Mouse (Mus musculus): ENCODE results near the gene Zfp773.

Gene Zfp773

DNA sequence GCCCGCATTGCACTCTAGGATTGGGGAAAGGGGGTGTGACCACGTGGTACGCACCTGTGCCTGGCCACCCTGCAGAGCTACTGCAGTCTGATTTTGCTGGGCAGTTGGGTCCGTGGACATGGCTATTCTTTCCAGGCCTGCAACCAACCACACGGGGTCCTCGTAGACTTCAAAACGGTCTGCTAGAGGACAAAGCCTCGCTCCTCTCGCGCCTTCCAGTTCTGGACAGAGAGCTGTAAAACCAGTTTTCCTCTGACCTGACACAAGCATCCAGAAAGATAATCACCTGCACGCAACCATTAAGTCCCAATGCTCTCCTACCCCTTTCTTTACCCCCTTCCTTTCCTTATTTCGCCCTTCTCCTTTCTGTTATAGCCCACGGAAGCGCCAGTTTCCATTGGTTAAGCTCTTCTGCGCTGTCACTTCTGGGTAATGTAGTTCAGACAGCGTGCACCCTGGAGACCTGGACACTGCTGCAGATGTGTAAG is at the start of gene Zfp773:
Zfp773 (minus strand) TSS at position 377 of the 488 bp plus-strand sequence.
- in situ Hi-C loops (cut with MseI, MboI), result loop anchor here in 1 of 2 experiments (5.0 to 10.0 kb wide), 2 partner anchors 51 to 148 kb away; no protein-coding TSS in a partner anchor

DNA sequence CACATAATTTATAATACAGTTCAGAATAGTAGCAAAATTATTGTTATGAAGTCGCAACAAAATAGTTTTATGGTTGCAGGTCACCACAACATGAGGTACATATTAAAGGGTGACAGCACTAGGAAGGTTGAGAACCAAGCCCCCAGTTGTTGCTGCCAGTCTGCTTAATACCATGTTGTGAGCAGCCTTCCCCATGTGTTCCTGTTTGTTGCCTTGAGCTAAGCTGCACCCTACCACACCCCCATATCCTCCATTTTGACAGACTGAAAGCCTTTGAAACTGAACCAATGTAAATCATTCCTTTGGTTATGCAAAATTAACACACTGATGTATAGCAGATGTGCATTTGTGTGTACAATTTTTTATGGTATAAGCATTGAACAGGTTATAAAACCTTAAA is 49.3 kb upstream of the Zfp773 start:
- in situ Hi-C loops (cut with MseI, MboI), result loop anchor here in 1 of 2 experiments (5.0 kb wide), 1 partner anchor 49 kb away; the partner anchor contains the start of gene Zfp773

DNA sequence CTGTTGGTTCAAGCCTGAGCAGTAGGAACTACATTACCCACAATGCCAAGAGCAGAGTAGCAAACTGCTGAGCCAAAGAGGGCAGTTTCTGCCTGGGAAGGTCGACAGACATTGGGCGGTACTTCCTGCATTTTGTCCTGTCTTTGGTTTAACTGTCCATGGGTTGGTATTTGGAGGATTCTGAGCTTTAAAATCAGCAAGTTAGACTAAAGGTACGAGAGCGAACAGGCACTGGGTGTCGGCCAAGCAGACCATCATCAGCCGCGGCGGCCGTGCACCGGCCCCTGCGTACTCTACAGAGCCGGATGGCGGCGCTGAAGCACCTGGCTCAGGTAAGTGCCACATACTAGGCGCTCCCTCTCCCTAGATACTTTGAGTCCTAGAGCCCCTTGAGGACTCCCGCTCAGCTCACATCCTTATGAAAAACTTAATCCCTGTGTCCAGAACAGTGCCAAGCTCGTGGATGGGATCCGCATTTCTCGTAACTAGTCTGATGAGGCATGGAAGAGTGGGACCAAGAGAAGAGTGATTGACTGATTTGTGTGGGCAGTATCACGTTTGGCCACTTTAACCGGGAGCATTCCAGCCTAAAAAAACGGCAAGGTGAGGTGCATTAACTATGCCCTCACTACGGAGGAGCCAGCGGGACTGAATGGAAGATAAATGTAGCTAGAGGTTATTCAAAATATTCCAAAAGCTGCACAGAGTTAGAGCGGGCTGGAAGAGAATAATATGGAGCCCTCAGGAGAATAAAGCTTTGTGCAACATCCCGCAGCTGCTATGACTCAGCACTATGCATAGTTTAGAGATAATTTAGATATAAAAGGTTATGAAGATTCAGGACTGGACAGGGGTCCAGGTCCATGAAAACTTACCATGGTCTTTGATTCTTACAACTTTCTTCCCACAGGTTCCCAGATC is 34.9 kb upstream of the Zfp773 start, which contains the start of gene Zfp418:
Zfp418 (plus strand) TSS at position 104 of the 921 bp plus-strand sequence.
- in situ Hi-C loops (cut with MseI, MboI), result loop anchor here in 1 of 2 experiments (10.0 kb wide), 1 partner anchor 47 kb away; the partner anchor contains the start of gene Zfp954

DNA sequence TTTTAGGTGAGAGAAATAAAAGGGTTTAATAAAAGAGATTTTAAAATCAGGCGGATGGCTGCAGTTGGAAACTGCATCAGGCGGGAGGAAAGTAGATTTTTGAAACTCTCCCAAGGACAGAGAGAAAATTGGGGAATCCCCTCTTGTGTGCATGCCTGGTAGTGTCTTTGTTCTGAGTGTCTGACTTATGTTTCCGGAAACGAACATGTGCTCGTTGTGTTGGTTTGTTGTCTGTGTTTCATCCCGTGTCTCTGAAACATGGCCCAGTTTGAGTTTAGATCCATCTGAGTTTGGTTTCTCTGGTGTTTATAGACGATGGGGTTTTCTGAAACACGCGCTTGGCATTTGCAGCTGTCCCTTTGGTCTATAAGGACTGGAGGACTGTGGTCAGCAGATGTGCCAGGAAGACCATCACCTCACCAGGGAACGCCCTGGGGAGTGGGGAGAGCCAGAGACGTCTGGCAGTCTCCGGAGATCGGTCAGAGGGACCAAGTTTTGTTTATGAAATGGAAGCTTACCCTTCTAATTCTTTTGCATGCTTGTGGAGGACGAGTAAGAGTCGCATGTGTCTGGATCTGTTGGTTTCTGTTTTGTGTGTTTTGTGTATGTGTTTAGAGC is 9.5 kb upstream of the Zfp773 start:
- in situ Hi-C loops (cut with MseI, MboI), result no loop called here

DNA sequence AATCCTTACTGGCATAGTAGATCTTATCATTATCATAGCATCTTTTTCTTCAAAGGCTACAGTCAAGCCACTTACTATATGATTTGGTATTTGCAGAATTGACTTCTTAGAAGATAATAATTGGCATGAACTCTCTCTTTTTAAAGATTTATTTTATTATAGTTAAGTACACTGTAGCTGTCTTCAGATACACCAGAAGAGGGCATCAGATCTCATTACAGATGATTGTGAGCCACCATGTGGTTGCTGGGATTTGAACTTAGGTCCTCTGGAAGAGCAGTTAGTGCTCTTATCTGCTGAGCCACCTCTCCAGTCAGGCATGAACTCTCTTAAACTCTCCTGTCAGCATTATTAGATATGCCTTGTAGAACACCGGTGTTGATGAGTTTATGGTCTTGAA is 7.7 kb upstream of the Zfp773 start:
- in situ Hi-C loops (cut with MseI, MboI), result no loop called here

DNA sequence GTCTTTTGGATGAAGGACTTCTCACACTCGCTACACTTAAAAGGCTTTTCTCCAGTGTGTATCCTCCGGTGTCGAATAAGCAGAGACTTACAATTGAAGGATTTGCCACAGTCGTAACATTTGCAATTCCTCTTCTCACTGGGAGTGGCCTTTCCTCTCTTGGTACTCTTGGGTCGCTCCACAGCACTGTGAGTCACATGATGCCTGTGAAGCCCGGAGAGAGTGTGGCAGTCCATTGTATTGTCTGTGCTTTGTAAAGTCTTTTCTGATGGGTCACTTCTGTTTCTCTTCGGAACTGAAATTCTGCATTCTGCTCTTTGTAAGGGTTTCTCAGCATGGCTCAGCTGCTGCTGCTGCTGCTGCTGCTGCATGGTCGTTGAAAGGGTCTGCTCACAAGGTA is 3.8 kb downstream of the Zfp773 start:
- in situ Hi-C loops (cut with MseI, MboI), result loop anchor here (5.0 to 10.0 kb wide), 2 partner anchors 152 to 160 kb away; no protein-coding TSS in a partner anchor

DNA sequence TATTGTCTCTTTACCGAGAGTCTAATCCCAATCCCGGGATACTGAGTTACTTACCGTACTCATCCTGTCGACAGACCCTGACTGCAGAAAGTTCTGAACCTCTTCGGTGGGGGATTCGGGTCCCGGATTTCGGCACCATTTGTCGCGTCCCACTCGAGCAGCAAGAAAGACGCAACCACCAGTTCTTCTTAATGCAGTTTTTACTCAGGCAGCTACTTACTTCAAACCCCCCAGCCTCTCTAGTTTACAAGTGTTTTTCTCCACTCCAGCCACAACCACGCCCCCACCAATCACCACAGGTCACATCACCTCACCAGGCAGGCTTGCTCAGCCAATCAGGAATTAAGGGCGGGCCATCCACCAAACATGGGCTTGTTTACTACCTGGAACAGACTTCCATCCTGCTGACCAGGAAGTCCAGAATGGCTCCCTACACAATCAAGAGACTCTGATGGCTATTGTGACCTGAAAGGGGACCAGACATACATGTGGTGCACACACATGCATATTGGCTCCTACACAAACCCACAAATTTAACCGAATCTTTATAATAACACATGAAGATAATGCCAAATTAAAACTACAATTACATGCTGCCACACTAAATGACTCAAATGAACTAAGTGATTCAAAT is 5.9 kb downstream of the Zfp773 start:
- in situ Hi-C loops (cut with MseI, MboI), result loop anchor here (5.0 to 10.0 kb wide), 2 partner anchors 154 to 162 kb away; no protein-coding TSS in a partner anchor

DNA sequence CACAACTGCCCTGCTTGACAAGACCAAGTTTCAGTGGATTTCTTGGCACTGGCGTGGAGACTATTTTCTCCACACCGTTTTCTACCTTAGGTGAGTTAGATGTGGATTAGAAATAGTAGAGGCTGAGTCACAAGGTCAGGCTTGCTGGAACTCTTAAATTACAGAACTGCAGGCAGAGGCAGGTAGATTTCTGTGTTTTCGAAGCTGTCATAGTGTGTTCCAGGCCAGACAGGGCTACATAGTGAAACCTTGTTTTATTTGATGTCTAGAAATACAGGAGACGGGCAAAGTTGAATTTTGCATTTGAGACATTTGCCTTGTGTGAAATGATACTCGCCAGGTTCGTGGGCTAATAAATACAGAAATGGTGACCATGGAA is 15.0 kb downstream of the Zfp773 start:
- in situ Hi-C loops (cut with MseI, MboI), result loop anchor here in 1 of 2 experiments (10.0 kb wide), 1 partner anchor 53 kb away; the partner anchor contains the start of gene Zfp418

DNA sequence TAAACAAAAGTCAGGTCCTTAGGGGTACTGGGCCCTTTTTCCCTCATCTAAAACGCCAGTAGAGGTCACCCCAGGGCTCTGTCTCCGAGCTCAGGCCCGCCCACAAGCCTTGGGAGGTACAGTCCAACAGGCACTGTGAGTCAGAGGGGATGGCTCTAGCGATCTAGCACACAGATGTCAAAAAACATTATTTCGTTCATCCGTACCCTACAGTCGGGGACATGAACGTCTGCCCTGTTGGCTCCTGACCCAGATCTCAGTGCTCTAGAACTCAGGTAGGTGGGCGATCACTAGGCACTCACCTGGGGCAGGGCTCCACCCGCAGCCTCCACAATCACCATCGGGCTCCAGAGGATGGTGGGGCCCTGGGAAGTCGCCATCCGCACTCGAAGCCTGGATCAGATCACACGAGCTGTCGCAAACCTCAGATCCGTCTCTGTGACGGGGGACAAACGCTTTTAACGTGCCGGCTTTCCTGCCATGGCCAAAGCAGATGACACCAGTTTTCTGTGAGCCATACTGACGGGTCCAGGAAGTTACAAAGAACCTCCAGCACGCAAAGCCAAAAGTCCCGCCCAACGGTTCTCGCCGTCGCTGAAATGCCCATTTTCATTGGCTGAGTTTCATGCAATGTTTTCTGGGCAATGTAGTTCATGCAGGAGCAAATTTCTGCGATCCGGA is 15.5 kb downstream of the Zfp773 start, which contains the start of gene Zfp954:
Zfp954 (minus strand) TSS at position 568 of the 681 bp plus-strand sequence.
- in situ Hi-C loops (cut with MseI, MboI), result loop anchor here in 1 of 2 experiments (10.0 kb wide), 1 partner anchor 54 kb away; the partner anchor contains the start of gene Zfp418

DNA sequence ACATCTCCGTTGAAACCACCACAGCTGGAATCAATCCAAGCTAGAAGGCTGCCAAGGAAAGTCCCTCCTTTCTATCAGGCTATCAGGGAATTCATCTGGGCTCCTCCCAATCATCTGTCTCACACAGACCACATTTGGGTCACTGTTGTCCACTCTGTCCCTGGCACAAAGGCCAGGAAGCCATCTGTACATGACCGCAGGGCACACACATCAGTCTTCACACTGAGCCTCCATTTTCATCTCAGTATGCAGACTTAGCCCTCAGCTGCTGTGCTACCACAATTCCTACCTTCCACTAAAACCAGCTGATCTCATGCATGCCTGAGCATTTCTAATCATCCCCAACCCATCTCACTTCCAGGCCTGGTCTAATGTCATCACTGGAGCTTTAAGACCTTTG is 18.1 kb downstream of the Zfp773 start:
- in situ Hi-C loops (cut with MseI, MboI), result loop anchor here in 1 of 2 experiments (10.0 kb wide), 1 partner anchor 164 kb away; no protein-coding TSS in a partner anchor

DNA sequence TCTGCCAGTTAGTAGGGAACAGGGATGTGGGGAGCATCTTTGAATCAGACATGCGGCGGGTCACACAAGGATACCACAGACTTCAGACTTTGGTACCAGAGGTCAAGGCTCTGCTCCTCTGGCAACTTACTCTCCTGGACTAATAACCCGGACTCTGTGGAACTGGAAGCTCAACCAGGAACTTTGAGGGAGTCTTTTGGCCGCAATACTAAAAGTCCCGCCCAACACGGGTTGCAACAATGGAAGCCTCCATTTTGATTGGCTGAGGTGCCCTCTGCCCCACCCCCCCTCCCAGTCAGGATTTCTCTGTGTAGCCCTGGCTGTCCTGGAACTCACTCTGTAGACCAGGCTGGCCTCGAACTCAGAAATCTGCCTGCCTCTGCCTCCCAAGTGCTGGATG is 28.1 kb downstream of the Zfp773 start:
- in situ Hi-C loops (cut with MseI, MboI), result no loop called here
